38 mouse cellular contexts compared by ENCODE assay signal in the genomic region with DNA sequence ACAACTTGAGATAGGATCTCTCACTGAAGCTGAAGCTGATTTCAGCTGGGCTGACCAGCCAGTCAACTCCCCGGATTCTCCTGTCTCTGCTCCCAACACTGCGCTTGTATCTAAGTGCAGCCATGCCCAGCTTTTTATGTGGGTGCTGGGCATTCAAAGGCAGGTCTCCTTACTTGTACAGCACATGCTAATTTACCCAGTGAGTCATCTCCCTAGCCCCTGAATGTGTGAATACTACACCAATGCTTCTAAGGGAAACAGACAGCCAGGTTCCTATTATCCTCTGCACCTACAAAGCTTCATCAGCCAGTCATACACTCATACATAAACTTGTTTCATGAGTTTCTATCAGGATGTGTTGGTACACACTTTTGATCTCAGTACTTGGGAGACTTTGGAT. TPM values are rescaled to one million over a fixed set of nuclear protein-coding genes. Genes with fewer than 3 reads are reported as not detected.
"Had no signal": no experiment of that assay in that cellular context is flagged by ENCODE, and none has a peak within 500 bp of the region (broad histone marks: within the 10 kb centered on the region; RNA-seq: fewer than 3 reads in every experiment).

No protein-coding gene starts in this region.

- H3K27me3 ChIP-seq: limb, embryonic 12.5 days; limb, embryonic 13.5 days; limb, embryonic 15.5 days; liver, embryonic 12.5 days; liver, embryonic 13.5 days; liver, embryonic 15.5 days; lung, embryonic 15.5 days; megakaryocyte, embryonic 14.5 days; midbrain, embryonic 12.5 days; midbrain, embryonic 13.5 days; midbrain, embryonic 15.5 days; neural tube, embryonic 12.5 days; neural tube, embryonic 13.5 days had no signal

- H3K4me2 ChIP-seq: limb, embryonic 12.5 days; limb, embryonic 13.5 days; limb, embryonic 15.5 days; liver, embryonic 11.5 days; liver, embryonic 12.5 days; liver, embryonic 13.5 days; liver, embryonic 15.5 days; lung, embryonic 14.5 days; lung, embryonic 15.5 days; midbrain, embryonic 11.5 days; midbrain, embryonic 12.5 days; midbrain, embryonic 13.5 days; midbrain, embryonic 15.5 days; neural tube, embryonic 12.5 days; neural tube, embryonic 13.5 days had no signal

- H3K9ac ChIP-seq: limb, embryonic 12.5 days; limb, embryonic 13.5 days; limb, embryonic 15.5 days; liver, embryonic 12.5 days; liver, embryonic 13.5 days; liver, embryonic 14.5 days; liver, embryonic 15.5 days; liver, postnatal 0 days; lung, embryonic 14.5 days; lung, embryonic 15.5 days; midbrain, embryonic 12.5 days; midbrain, embryonic 13.5 days; midbrain, embryonic 15.5 days; neural tube, embryonic 12.5 days; neural tube, embryonic 13.5 days had no signal

- H3K4me1 ChIP-seq: limb, embryonic 10.5 days; limb, embryonic 12.5 days; limb, embryonic 13.5 days; limb, embryonic 15.5 days; liver, embryonic 12.5 days; liver, embryonic 13.5 days; liver, embryonic 15.5 days; midbrain, embryonic 10.5 days; midbrain, embryonic 12.5 days; midbrain, embryonic 13.5 days; midbrain, embryonic 15.5 days; neural tube, embryonic 12.5 days; neural tube, embryonic 13.5 days had no signal

- DNase-seq: left cerebral cortex, postnatal 4 days; liver; liver, embryonic 13.5 days; liver, postnatal 0 days; lung, adult 18-20 months; lung, adult 2 months; lung, embryonic 14.5 days; lung, postnatal 10 days; lung, postnatal 14 days; lung, postnatal 36 days; lung, postnatal 4 days; midbrain, embryonic 14.5 days had no signal

- H3K4me3 ChIP-seq: limb, embryonic 10.5 days; limb, embryonic 12.5 days; limb, embryonic 13.5 days; limb, embryonic 15.5 days; liver, embryonic 12.5 days; liver, embryonic 13.5 days; liver, embryonic 15.5 days; lung, embryonic 15.5 days; megakaryocyte, embryonic 14.5 days; midbrain, embryonic 10.5 days; midbrain, embryonic 12.5 days; midbrain, embryonic 13.5 days; midbrain, embryonic 15.5 days; myocyte; neural tube, embryonic 12.5 days; neural tube, embryonic 13.5 days had no signal

- ATAC-seq: liver, embryonic 12.5 days; liver, postnatal 0 days; lung, postnatal 0 days; midbrain, embryonic 13.5 days; midbrain, embryonic 15.5 days; midbrain, embryonic 16.5 days had no signal

- H3K9me3 ChIP-seq: limb, embryonic 10.5 days; limb, embryonic 12.5 days; limb, embryonic 13.5 days; limb, embryonic 15.5 days; liver, embryonic 12.5 days; liver, embryonic 13.5 days; liver, embryonic 15.5 days; lung, embryonic 15.5 days; megakaryocyte, embryonic 14.5 days; midbrain, embryonic 10.5 days; midbrain, embryonic 12.5 days; midbrain, embryonic 13.5 days; midbrain, embryonic 15.5 days; neural tube, embryonic 12.5 days; neural tube, embryonic 13.5 days had no signal

- H3K27ac ChIP-seq: limb, embryonic 10.5 days; limb, embryonic 12.5 days; limb, embryonic 13.5 days; limb, embryonic 15.5 days; liver, embryonic 12.5 days; liver, embryonic 13.5 days; liver, embryonic 14.5 days; liver, embryonic 15.5 days; lung, embryonic 15.5 days; macrophage; midbrain, embryonic 10.5 days; midbrain, embryonic 12.5 days; midbrain, embryonic 13.5 days; midbrain, embryonic 15.5 days; neural tube, embryonic 12.5 days; neural tube, embryonic 13.5 days had no signal

RNA-seq across cellular contexts. Expression of a gene that starts 19.5 kb away (rescaled TPM):
- polyA plus RNA-seq: limb, embryonic 10.5 days; limb, embryonic 11.5 days; limb, embryonic 12.5 days; limb, embryonic 13.5 days; limb, embryonic 15.5 days; liver, embryonic 11.5 days; liver, embryonic 12.5 days; liver, embryonic 13.5 days; liver, embryonic 15.5 days; liver, embryonic 16.5 days; lung, embryonic 14.5 days; lung, embryonic 15.5 days; lung, embryonic 16.5 days; lung, postnatal 0 days; midbrain, embryonic 10.5 days; midbrain, embryonic 11.5 days; midbrain, embryonic 12.5 days; midbrain, embryonic 13.5 days; midbrain, embryonic 14.5 days; midbrain, embryonic 15.5 days; midbrain, embryonic 16.5 days; neural tube, embryonic 11.5 days; neural tube, embryonic 12.5 days; neural tube, embryonic 13.5 days had no signal

RNA-seq across cellular contexts. Expression of a gene that starts 48.7 kb away (rescaled TPM):
- total RNA-seq: midbrain, postnatal 0 days had no signal
- polyA plus RNA-seq: macrophage; midbrain, embryonic 14.5 days; midbrain, postnatal 0 days; neural tube, embryonic 12.5 days had no signal
